ENCODE assay signal across 26 mouse cellular contexts in genomic region chr12:87160815-87161214, GRCm38 (mm10). TPM values are rescaled to one million over a fixed set of nuclear protein-coding genes. Genes with fewer than 3 reads are reported as not detected.
DNase-seq lines count a peak whose midpoint lies in the region; ATAC-seq and TF ChIP-seq lines count a peak whose summit lies in the region.
"Had no signal": no experiment of that assay in that cellular context is flagged by ENCODE, and none has a peak within 500 bp of the region (broad histone marks: within the 10 kb centered on the region; RNA-seq: fewer than 3 reads in every experiment).

No protein-coding gene starts in this region.

- peak; percentile 74 to 93 for TF ChIP-seq EP300 in MEL (IDR thresholded peaks at IDR 0.05; ENCODE audit: low read depth in 1 of 2, low read length in 2 of 2)

- no peak for TF ChIP-seq CTCF in MEL (IDR thresholded peaks at IDR 0.05 in 2 of 3, conservative IDR thresholded peaks at IDR 0.05 in 1 of 3; ENCODE audit: control insufficient read depth in 1 of 3, insufficient read depth in 1 of 3, low read depth in 2 of 3, low read length in 3 of 3, poor library complexity in 1 of 3, severe bottlenecking in 1 of 3)

- no peaks in the 10 kb centered on the region for H3K27me3 ChIP-seq in MEL (ENCODE audit: control insufficient read depth in 1 of 2, insufficient read depth in 2 of 2, low read length in 2 of 2)
- H3K27me3 ChIP-seq in liver, embryonic 12.5 days (replicated peaks): no peaks in the 10 kb centered on the region
- H3K27me3 ChIP-seq: embryonic facial prominence, embryonic 13.5 days; hindbrain, embryonic 12.5 days; midbrain, embryonic 12.5 days; neural tube, embryonic 15.5 days; stomach, embryonic 15.5 days had no signal

- H3K27ac ChIP-seq in MEL (ENCODE audit: control insufficient read depth, low read depth, low read length): peak overlapping the region; percentile 90
- peak overlapping the region; percentile 82 for H3K27ac ChIP-seq in liver, embryonic 12.5 days
- H3K27ac ChIP-seq: embryonic facial prominence, embryonic 13.5 days; heart, adult 2 months; hindbrain, embryonic 12.5 days; kidney, postnatal 0 days; limb, embryonic 10.5 days; macrophage; midbrain, embryonic 12.5 days; neural tube, embryonic 15.5 days; stomach, embryonic 15.5 days had no signal

- no peaks in the 10 kb centered on the region for H3K9me3 ChIP-seq in MEL (replicated peaks; ENCODE audit: insufficient read depth, low read length)
- H3K9me3 ChIP-seq in liver, embryonic 12.5 days (replicated peaks): no peaks in the 10 kb centered on the region
- H3K9me3 ChIP-seq: embryonic facial prominence, embryonic 13.5 days; hindbrain, embryonic 12.5 days; limb, embryonic 10.5 days; midbrain, embryonic 12.5 days; neural tube, embryonic 15.5 days; stomach, embryonic 15.5 days had no signal

- no peaks in the 10 kb centered on the region for H3K79me2 ChIP-seq in MEL (ENCODE audit: control insufficient read depth, insufficient read depth, low read length, poor library complexity)

- peaks cover 25 to 32% of the 10 kb centered on the region in 2 experiments for H3K4me1 ChIP-seq in MEL (ENCODE audit: control insufficient read depth in 1 of 2, insufficient read depth in 2 of 2, low read length in 2 of 2)
- peaks cover 46% of the 10 kb centered on the region for H3K4me1 ChIP-seq in liver, embryonic 12.5 days
- H3K4me1 ChIP-seq: hindbrain, embryonic 12.5 days; midbrain, embryonic 12.5 days; neural tube, embryonic 15.5 days; stomach, embryonic 15.5 days had no signal

- 26% methylated on average over 5 of the region's 5 CpGs for WGBS in liver, embryonic 12.5 days (ENCODE audit: insufficient replicate concordance)

- intact Hi-C loops in gastrocnemius, postnatal 14 days (cut with DNase I; ENCODE audit: low total_unique reads): no loop called here
- intact Hi-C loops in left cerebral cortex, postnatal 36 days (cut with DNase I): no loop called here

- no peak for TF ChIP-seq POLR2A in MEL (IDR thresholded peaks at IDR 0.05; ENCODE audit: control insufficient read depth in 1 of 2, insufficient read depth in 1 of 2, low read depth in 1 of 2, low read length in 2 of 2, poor library complexity in 1 of 2)

- peaks cover 0 to 31% of the 10 kb centered on the region in 2 experiments; a peak in 2 of 4 replicates for H3K36me3 ChIP-seq in MEL (ENCODE audit: control insufficient read depth in 1 of 2, insufficient read depth in 2 of 2, low read length in 2 of 2)
- peaks cover 51% of the 10 kb centered on the region for H3K36me3 ChIP-seq in liver, embryonic 12.5 days
- H3K36me3 ChIP-seq: stomach, embryonic 15.5 days had no signal

- peak overlapping the region in 1 of 2 experiments; percentile 20; a peak in 2 of 4 replicates for H3K4me3 ChIP-seq in MEL (ENCODE audit: control insufficient read depth in 1 of 2, insufficient read depth in 1 of 2, low read depth in 2 of 2, low read length in 2 of 2)
- H3K4me3 ChIP-seq in liver, embryonic 12.5 days: no peak overlapping the region
- H3K4me3 ChIP-seq: embryonic facial prominence, embryonic 13.5 days; heart, adult 2 months; hindbrain, embryonic 12.5 days; limb, embryonic 10.5 days; midbrain, embryonic 12.5 days; neural tube, embryonic 15.5 days; stomach, embryonic 15.5 days had no signal

- H3K4me2 ChIP-seq in liver, embryonic 12.5 days: peak overlapping the region; percentile 21
- H3K4me2 ChIP-seq: embryonic facial prominence, embryonic 13.5 days; hindbrain, embryonic 12.5 days; midbrain, embryonic 12.5 days; neural tube, embryonic 15.5 days; stomach, embryonic 15.5 days had no signal

- DNase-seq in MEL (ENCODE audit: low read depth, low spot score): peak; percentile 95
- peak; percentile 57 for DNase-seq in c-Kit-positive CD71-positive TER-119-negative erythroid progenitor cells, embryonic 14.5 days (ENCODE audit: low read depth)
- DNase-seq in gastrocnemius, postnatal 14 days: no peak
- no peak for DNase-seq in left cerebral cortex, postnatal 36 days (ENCODE audit: low spot score in 2 of 2)
- DNase-seq: adrenal gland, postnatal 25 days; cerebellum, adult 11 months; cerebellum, postnatal 10 days; gastrocnemius, postnatal 10 days; heart, postnatal 14 days; kidney, adult 11 months; thymus, postnatal 36 days had no signal

- H3K9ac ChIP-seq in MEL (ENCODE audit: control insufficient read depth, low read depth, low read length, poor library complexity, severe bottlenecking): peak overlapping the region; percentile 48; the same call in 1 of the 2 replicates
- H3K9ac ChIP-seq in liver, embryonic 12.5 days: no peak overlapping the region
- H3K9ac ChIP-seq: embryonic facial prominence, embryonic 13.5 days; hindbrain, embryonic 12.5 days; midbrain, embryonic 12.5 days; neural tube, embryonic 15.5 days; stomach, embryonic 15.5 days had no signal

- peak; percentile 77 for ATAC-seq in liver, embryonic 12.5 days
- ATAC-seq in megakaryocyte progenitor cell, adult 5-6 weeks (replicated peaks; ENCODE audit: poor library complexity): peak; percentile 89
- no peak for ATAC-seq in erythroid progenitor cell, adult 5-6 weeks (replicated peaks; ENCODE audit: low FRiP score, poor library complexity, severe bottlenecking)
- ATAC-seq: forebrain, embryonic 14.5 days; lung, postnatal 0 days had no signal

- TF ChIP-seq RAD21 in MEL (IDR thresholded peaks at IDR 0.05; ENCODE audit: low read depth, low read length): no peak

TF ChIP-seq in MEL, 35 proteins besides CTCF, POLR2A, EP300 and RAD21 (continues in another document):
- TF ChIP-seq JUND (IDR thresholded peaks at IDR 0.05; ENCODE audit: low read depth, low read length) (no peak), POLR2AphosphoS2 (IDR thresholded peaks at IDR 0.05; ENCODE audit: low read length) (no peak)

RNA-seq across cellular contexts. Expression of gene Pomt2, which starts 13.0 kb away (rescaled TPM):
- total RNA-seq in MEL (2012; rRNA removed): 10.2 and 11.1 TPM in 2 replicates
- 10 to 100 TPM in 1 of 2 experiments, not detected in 1; 12.9 TPM for polyA plus RNA-seq in MEL (2012; ENCODE audit: insufficient read depth in 1 of 2, insufficient read length in 2 of 2, low read depth in 1 of 2, low replicate concordance in 2 of 2, missing spikeins in 1 of 2)
- polyA plus RNA-seq in liver, embryonic 12.5 days (2016; fragmentation: Nextera tagmentation; extraction: Ambion mirVana): 7.1 and 7.3 TPM in 2 replicates
- total RNA-seq in megakaryocyte progenitor cell, adult 5-6 weeks (2015): 6.4 and 7.7 TPM in 2 replicates
- 10.3 and 10.9 TPM in 2 replicates for total RNA-seq in megakaryocyte progenitor cell, adult 5-6 weeks (2017)
- 0.42 and 5.0 TPM in 2 replicates for total RNA-seq in erythroid progenitor cell, adult 5-6 weeks (2015; ENCODE audit: low replicate concordance)
- total RNA-seq in erythroid progenitor cell, adult 5-6 weeks (2017; ENCODE audit: low replicate concordance): 1.3 and 1.8 TPM in 2 replicates
- total RNA-seq in gastrocnemius, postnatal 14 days (2021): 1 to 10 TPM; 5.8 to 6.2 TPM
- total RNA-seq in left cerebral cortex, postnatal 36 days (2021): 10 to 100 TPM; 16.2 to 18.8 TPM

RNA-seq across cellular contexts. Expression of gene Gstz1, which starts 13.8 kb away (rescaled TPM):
- 16.3 and 18.0 TPM in 2 replicates for total RNA-seq in MEL (2012; rRNA removed)
- 10 to 100 TPM in 1 of 2 experiments, not detected in 1; 33.3 TPM for polyA plus RNA-seq in MEL (2012; ENCODE audit: insufficient read depth in 1 of 2, insufficient read length in 2 of 2, low read depth in 1 of 2, low replicate concordance in 2 of 2, missing spikeins in 1 of 2)
- 44.8 and 49.2 TPM in 2 replicates for polyA plus RNA-seq in liver, embryonic 12.5 days (2016; fragmentation: Nextera tagmentation; extraction: Ambion mirVana)
- 30.9 and 31.3 TPM in 2 replicates for total RNA-seq in megakaryocyte progenitor cell, adult 5-6 weeks (2015)
- total RNA-seq in megakaryocyte progenitor cell, adult 5-6 weeks (2017): 26.1 and 27.1 TPM in 2 replicates
- 13.3 and 15.5 TPM in 2 replicates for total RNA-seq in erythroid progenitor cell, adult 5-6 weeks (2015; ENCODE audit: low replicate concordance)
- 5.1 and 9.2 TPM in 2 replicates for total RNA-seq in erythroid progenitor cell, adult 5-6 weeks (2017; ENCODE audit: low replicate concordance)
- total RNA-seq in gastrocnemius, postnatal 14 days (2021): 10 to 100 TPM; 41.5 to 41.7 TPM
- 10 to 100 TPM; 47.8 to 49.5 TPM for total RNA-seq in left cerebral cortex, postnatal 36 days (2021)

RNA-seq across cellular contexts. Expression of gene Samd15, which starts 38.7 kb away (rescaled TPM):
- 0.20 and 0.62 TPM in 2 replicates for total RNA-seq in MEL (2012; rRNA removed)
- 10 to 100 TPM in 1 of 2 experiments, not detected in 1; 24.0 TPM for polyA plus RNA-seq in MEL (2012; ENCODE audit: insufficient read depth in 1 of 2, insufficient read length in 2 of 2, low read depth in 1 of 2, low replicate concordance in 2 of 2, missing spikeins in 1 of 2)
- 16.2 and 16.7 TPM in 2 replicates for polyA plus RNA-seq in liver, embryonic 12.5 days (2016; fragmentation: Nextera tagmentation; extraction: Ambion mirVana)
- 0.61 and 1.2 TPM in 2 replicates for total RNA-seq in megakaryocyte progenitor cell, adult 5-6 weeks (2015)
- 0.47 and 0.75 TPM in 2 replicates for total RNA-seq in megakaryocyte progenitor cell, adult 5-6 weeks (2017)
- total RNA-seq in erythroid progenitor cell, adult 5-6 weeks (2015; ENCODE audit: low replicate concordance): not detected in 2 replicates
- total RNA-seq in erythroid progenitor cell, adult 5-6 weeks (2017; ENCODE audit: low replicate concordance): 3.6 TPM in 1 of 2 replicates, not detected in the other
- under 1 TPM in 1 of 2 experiments, not detected in 1; 0.29 TPM for total RNA-seq in gastrocnemius, postnatal 14 days (2021)
- total RNA-seq in left cerebral cortex, postnatal 36 days (2021): 1 to 10 TPM; 4.1 to 4.8 TPM
- total RNA-seq: heart, adult 2 months; liver, adult 2 months had no signal
- polyA plus RNA-seq: liver, adult 2 months had no signal

RNA-seq across cellular contexts. Expression of gene Tmed8, which starts 39.4 kb away (rescaled TPM):
- total RNA-seq in MEL (2012; rRNA removed): 4.7 and 5.0 TPM in 2 replicates
- 1 to 10 TPM in 1 of 2 experiments, not detected in 1; 6.9 TPM for polyA plus RNA-seq in MEL (2012; ENCODE audit: insufficient read depth in 1 of 2, insufficient read length in 2 of 2, low read depth in 1 of 2, low replicate concordance in 2 of 2, missing spikeins in 1 of 2)
- polyA plus RNA-seq in liver, embryonic 12.5 days (2016; fragmentation: Nextera tagmentation; extraction: Ambion mirVana): 1.3 and 1.4 TPM in 2 replicates
- total RNA-seq in megakaryocyte progenitor cell, adult 5-6 weeks (2015): 5.9 and 7.0 TPM in 2 replicates
- total RNA-seq in megakaryocyte progenitor cell, adult 5-6 weeks (2017): 6.5 and 7.5 TPM in 2 replicates
- total RNA-seq in erythroid progenitor cell, adult 5-6 weeks (2015; ENCODE audit: low replicate concordance): 0.72 and 2.9 TPM in 2 replicates
- 1.5 and 2.0 TPM in 2 replicates for total RNA-seq in erythroid progenitor cell, adult 5-6 weeks (2017; ENCODE audit: low replicate concordance)
- 1 to 10 TPM; 1.9 to 2.1 TPM for total RNA-seq in gastrocnemius, postnatal 14 days (2021)
- 10 to 100 TPM; 28.0 to 29.1 TPM for total RNA-seq in left cerebral cortex, postnatal 36 days (2021)

RNA-seq across cellular contexts. Expression of gene Ngb, which starts 58.5 kb away (rescaled TPM):
- not detected in 2 replicates for total RNA-seq in MEL (2012; rRNA removed)
- polyA plus RNA-seq in MEL (2012; ENCODE audit: insufficient read depth in 1 of 2, insufficient read length in 2 of 2, low read depth in 1 of 2, low replicate concordance in 2 of 2, missing spikeins in 1 of 2): not detected
- 0.17 TPM in 1 of 2 replicates, not detected in the other for polyA plus RNA-seq in liver, embryonic 12.5 days (2016; fragmentation: Nextera tagmentation; extraction: Ambion mirVana)
- total RNA-seq in megakaryocyte progenitor cell, adult 5-6 weeks (2015): 0.49 TPM in 1 of 2 replicates, not detected in the other
- total RNA-seq in megakaryocyte progenitor cell, adult 5-6 weeks (2017): 0.51 and 0.75 TPM in 2 replicates
- total RNA-seq in erythroid progenitor cell, adult 5-6 weeks (2015; ENCODE audit: low replicate concordance): not detected in 2 replicates
- total RNA-seq in erythroid progenitor cell, adult 5-6 weeks (2017; ENCODE audit: low replicate concordance): not detected in 2 replicates
- total RNA-seq in gastrocnemius, postnatal 14 days (2021): under 1 TPM in 1 of 2 experiments, not detected in 1; 0.27 TPM
- total RNA-seq in left cerebral cortex, postnatal 36 days (2021): 1 to 10 TPM; 6.6 to 7.7 TPM
- total RNA-seq: heart, adult 2 months; heart, postnatal 14 days had no signal

Comparison
In these comparisons a context has a peak if more than half of its experiments do, and no peak if none do; other contexts are left out.
1. DNase-seq: peak in MEL (single experiment) and c-Kit-positive CD71-positive TER-119-negative erythroid progenitor cells, embryonic 14.5 days (single experiment); none in gastrocnemius, postnatal 14 days (single experiment) and left cerebral cortex, postnatal 36 days (0 of 2).